30 mouse cellular contexts compared by ENCODE assay signal in the genomic region with DNA sequence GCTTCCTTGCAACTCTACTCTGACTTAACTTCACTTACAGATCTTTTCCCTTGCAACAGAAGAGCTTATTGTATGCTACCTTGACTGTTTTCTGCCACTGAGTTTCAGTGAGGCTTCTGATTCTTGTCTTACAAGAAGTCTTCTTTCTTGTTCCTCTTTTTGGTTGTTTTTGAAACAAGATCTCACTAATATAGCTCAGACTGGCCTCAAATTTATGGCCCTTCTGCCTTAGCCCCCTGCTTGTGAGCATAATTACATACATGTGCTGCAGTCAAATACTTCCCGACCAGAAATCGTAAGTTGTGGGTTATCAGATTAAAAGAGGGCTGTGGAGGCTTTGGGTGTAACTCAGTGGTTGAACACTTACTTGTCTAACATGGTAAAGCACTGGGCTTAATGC. TPM values are rescaled to one million over a fixed set of nuclear protein-coding genes. Genes with fewer than 3 reads are reported as not detected.
"Had no signal": no experiment of that assay in that cellular context is flagged by ENCODE, and none has a peak within 500 bp of the region (broad histone marks: within the 10 kb centered on the region; RNA-seq: fewer than 3 reads in every experiment).

No protein-coding gene starts in this region.

- DNase-seq: kidney, adult 2 months; kidney, postnatal 25 days; layer of hippocampus, adult 9-11 months; liver; lung, adult 18-20 months; lung, postnatal 14 days; lung, postnatal 4 days; thymus, postnatal 25 days had no signal

- H3K27me3 ChIP-seq: limb, embryonic 13.5 days; liver, embryonic 12.5 days; liver, embryonic 15.5 days; midbrain, embryonic 13.5 days; neural tube, embryonic 13.5 days; stomach, embryonic 15.5 days had no signal

- H3K9ac ChIP-seq: limb, embryonic 13.5 days; liver, embryonic 12.5 days; liver, embryonic 15.5 days; midbrain, embryonic 13.5 days; neural tube, embryonic 13.5 days; stomach, embryonic 15.5 days had no signal

- ATAC-seq: intestine, postnatal 0 days; liver, embryonic 12.5 days; midbrain, embryonic 13.5 days; midbrain, embryonic 16.5 days had no signal

- H3K4me1 ChIP-seq: limb, embryonic 13.5 days; liver, embryonic 12.5 days; liver, embryonic 15.5 days; midbrain, embryonic 13.5 days; neural tube, embryonic 13.5 days; stomach, embryonic 15.5 days had no signal

- H3K4me3 ChIP-seq: layer of hippocampus, adult 2 months; limb, embryonic 10.5 days; limb, embryonic 13.5 days; liver, embryonic 12.5 days; liver, embryonic 15.5 days; midbrain, embryonic 13.5 days; myocyte; neural tube, embryonic 13.5 days; stomach, embryonic 15.5 days had no signal

- H3K27ac ChIP-seq: kidney, postnatal 0 days; layer of hippocampus, adult 2 months; limb, embryonic 10.5 days; limb, embryonic 13.5 days; liver, embryonic 12.5 days; liver, embryonic 15.5 days; midbrain, embryonic 13.5 days; neural tube, embryonic 13.5 days; stomach, embryonic 15.5 days had no signal

- H3K36me3 ChIP-seq: limb, embryonic 10.5 days; limb, embryonic 13.5 days; liver, embryonic 12.5 days; liver, embryonic 15.5 days; midbrain, embryonic 13.5 days; neural tube, embryonic 13.5 days; stomach, embryonic 15.5 days had no signal

- H3K4me2 ChIP-seq: limb, embryonic 13.5 days; liver, embryonic 12.5 days; liver, embryonic 15.5 days; midbrain, embryonic 13.5 days; neural tube, embryonic 13.5 days; stomach, embryonic 15.5 days had no signal

- H3K9me3 ChIP-seq: limb, embryonic 10.5 days; limb, embryonic 13.5 days; liver, embryonic 12.5 days; liver, embryonic 15.5 days; midbrain, embryonic 13.5 days; neural tube, embryonic 13.5 days; stomach, embryonic 15.5 days had no signal

RNA-seq across cellular contexts. Expression of a gene that starts 19.7 kb away (rescaled TPM):
- total RNA-seq: left cerebral cortex, adult 18-20 months; left cerebral cortex, postnatal 25 days; megakaryocyte, adult 5-6 weeks; monocyte, adult 5-6 weeks had no signal
- polyA plus RNA-seq: intestine, postnatal 0 days; kidney, adult 2 months; kidney, embryonic 14.5 days; large intestine, adult 2 months; limb, embryonic 10.5 days; limb, embryonic 13.5 days; liver, embryonic 12.5 days; liver, embryonic 15.5 days; myocyte; small intestine, adult 2 months; urinary bladder, adult 2 months had no signal

RNA-seq across cellular contexts. Expression of a gene that starts 37.9 kb away (rescaled TPM):
- total RNA-seq: layer of hippocampus, adult 2 months; layer of hippocampus, postnatal 25 days; left cerebral cortex, adult 18-20 months; left cerebral cortex, postnatal 25 days; monocyte, adult 5-6 weeks had no signal
- polyA plus RNA-seq: intestine, postnatal 0 days; kidney, embryonic 14.5 days; limb, embryonic 13.5 days; liver, embryonic 12.5 days; lung, embryonic 16.5 days; midbrain, embryonic 13.5 days; midbrain, embryonic 16.5 days; myocyte; neural tube, embryonic 13.5 days; small intestine, adult 2 months; stomach, embryonic 15.5 days had no signal
